Mouse (Mus musculus) Muller cell, postnatal 12 days (primary cell): Measurements from ENCODE around the gene Cpne4.
A peak's percentile ranks its signal among the peaks of the same experiment; 100 is the strongest.

Source experiments
- DNase-seq: peaks from one replicate; pipeline ENCODE4 v3.0.0-alpha.2; 2015; ENCODE audit errors: inconsistent ontology term

The Cpne4 gene

GRCm38 (mm10) chr9:105046014-105046413 lies 498.9 kb downstream of the Cpne4 start:
- peak; percentile 2 for DNase-seq

GRCm38 (mm10) chr9:105048351-105048750 lies 501.3 kb downstream of the Cpne4 start:
- no peak for DNase-seq

GRCm38 (mm10) chr9:105049636-105050035 lies 502.6 kb downstream of the Cpne4 start:
- no peak for DNase-seq

- DNase-seq: no peak
Measured at GRCm38 (mm10) chr9:105050257-105050656, 503.2 kb downstream of the Cpne4 start.

- DNase-seq: peak; percentile 84
Measured at GRCm38 (mm10) chr9:105053147-105053557, 506.1 kb downstream of the Cpne4 start, which contains the start of gene Mrpl3. Gene Mrpl3 (plus strand): TSS chr9:105053239.

- no peak for DNase-seq
Measured at GRCm38 (mm10) chr9:105053812-105054211, 506.7 kb downstream of the Cpne4 start.

GRCm38 (mm10) chr9:105069106-105069505 lies 522.0 kb downstream of the Cpne4 start:
- no peak for DNase-seq

- DNase-seq: no peak
Measured at GRCm38 (mm10) chr9:105072991-105073748, 526.1 kb downstream of the Cpne4 start.

- DNase-seq: no peak
Measured at GRCm38 (mm10) chr9:105074851-105075250, 527.8 kb downstream of the Cpne4 start.

GRCm38 (mm10) chr9:105076756-105077424 lies 529.8 kb downstream of the Cpne4 start:
- DNase-seq: peak; percentile 80

- no peak for DNase-seq
Measured at GRCm38 (mm10) chr9:105078460-105078859, 531.4 kb downstream of the Cpne4 start.

- no peak for DNase-seq
Measured at GRCm38 (mm10) chr9:105080246-105080645, 533.2 kb downstream of the Cpne4 start.
